Mouse (Mus musculus) liver, embryonic 11.5 days (tissue): ENCODE data around the gene Adcy7. TPM values are rescaled to one million over a fixed set of nuclear protein-coding genes. Genes with fewer than 3 reads are reported as not detected.

Experiments
- ATAC-seq: fragments of 200-750 bp; cut with Nextera tagmentation; replicated peaks from 2 replicates; pipeline ENCODE4 v1.8.0; 2017; ENCODE audit warnings: moderate number of reproducible peaks, mild to moderate bottlenecking, moderate TSS enrichment, moderate library complexity; ENCODE audit not compliant: low FRiP score
- DNase-seq: peaks from one replicate; pipeline ENCODE4 v3.0.0-alpha.2; 2017; ENCODE audit warnings: low spot score
- H3K27ac ChIP-seq: fragments of 300-500 bp; sonication (generic); 2 replicates; pipeline ENCODE4 v1.5.1; 2014; ENCODE audit warnings: mild to moderate bottlenecking, low read depth, low read length, control low read depth
- H3K27me3 ChIP-seq: fragments of 300-500 bp; sonication (generic); replicated peaks from 2 replicates; pipeline ENCODE4 v1.6.1; 2014; ENCODE audit warnings: low read length, mixed read lengths; ENCODE audit not compliant: control insufficient read depth, insufficient read depth
- H3K36me3 ChIP-seq: fragments of 300-500 bp; sonication (generic); 2 replicates; pipeline ENCODE4 v1.6.1; 2014; ENCODE audit warnings: mild to moderate bottlenecking, low read length, moderate library complexity, mixed read lengths; ENCODE audit not compliant: control insufficient read depth, insufficient read depth
- H3K4me1 ChIP-seq: fragments of 300-500 bp; sonication (generic); replicated peaks from 2 replicates; pipeline ENCODE4 v1.6.1; 2014; ENCODE audit warnings: low read length, mixed read lengths; ENCODE audit not compliant: control insufficient read depth, insufficient read depth
- H3K4me2 ChIP-seq: fragments of 300-500 bp; sonication (generic); 2 replicates; pipeline ENCODE4 v1.6.1; 2014; ENCODE audit warnings: mild to moderate bottlenecking, control low read depth, moderate library complexity
- H3K4me3 ChIP-seq: fragments of 300-500 bp; sonication (generic); 2 replicates; pipeline ENCODE4 v1.5.1; 2014; ENCODE audit warnings: low read depth, low read length, control low read depth
- H3K9ac ChIP-seq: fragments of 300-500 bp; sonication (generic); 2 replicates; pipeline ENCODE4 v1.6.1; 2014; ENCODE audit warnings: low read depth, low read length, control low read depth
- H3K9me3 ChIP-seq: fragments of 300-500 bp; sonication (generic); 2 replicates; pipeline ENCODE4 v1.6.1; 2016; ENCODE audit warnings: low read length, inconsistent platforms, mixed read lengths; ENCODE audit not compliant: control insufficient read depth
- WGBS: fragments of 180-500 bp; shearing (Covaris S2); extraction: QIAGEN DNeasy Blood & Tissue Kit; methylation state at CpG from one replicate; pipeline ENCODE4 v1.1.7; 2014; 5-methylcytosine and 5-hydroxymethylcytosine counted together
- polyA plus RNA-seq: library from polyadenylated mRNA; unstranded; fragments of >200 nt; fragmentation: Nextera tagmentation; extraction: Ambion mirVana; gene quantifications from 2 replicates; pipeline ENCODE4 v1.2.1, GENCODE M21; 2014

Adcy7 gene
- polyA plus RNA-seq, 1 experiment from 2014 or later = 49.7 TPM

- no peak overlapping the region for H3K4me3 ChIP-seq
- H3K27ac ChIP-seq = no peak overlapping the region
- H3K4me2 ChIP-seq = no peak overlapping the region
- 43% methylated on average over 7 of the region's 7 CpGs for WGBS
- ATAC-seq = peak; percentile 37
- no peak for DNase-seq
- no peak overlapping the region for H3K9ac ChIP-seq
- no peaks in the 10 kb centered on the region for H3K27me3 ChIP-seq
- no peaks in the 10 kb centered on the region for H3K36me3 ChIP-seq
- peaks cover 42% of the 10 kb centered on the region for H3K4me1 ChIP-seq
- H3K9me3 ChIP-seq = no peaks in the 10 kb centered on the region
Observed at GRCm38 (mm10) chr8:88280904-88281303, 8.7 kb downstream of the Adcy7 start.

- H3K4me1 ChIP-seq = peaks cover 44% of the 10 kb centered on the region
- H3K4me3 ChIP-seq = no peak overlapping the region
- no peak for ATAC-seq
- no peak overlapping the region for H3K27ac ChIP-seq
- no peaks in the 10 kb centered on the region for H3K36me3 ChIP-seq
- H3K4me2 ChIP-seq = no peak overlapping the region
- no peaks in the 10 kb centered on the region for H3K27me3 ChIP-seq
- H3K9ac ChIP-seq = no peak overlapping the region
- WGBS = 29% methylated on average over 8 of the region's 8 CpGs
- DNase-seq = no peak
- H3K9me3 ChIP-seq = no peaks in the 10 kb centered on the region
Observed at GRCm38 (mm10) chr8:88282684-88283083, 10.5 kb downstream of the Adcy7 start.

GRCm38 (mm10) chr8:88283243-88284115 lies 11.3 kb downstream of the Adcy7 start:
- H3K4me1 ChIP-seq = peaks cover 50% of the 10 kb centered on the region
- no peak for ATAC-seq
- no peak for DNase-seq
- H3K4me2 ChIP-seq = no peak overlapping the region
- no peak overlapping the region for H3K27ac ChIP-seq
- no peaks in the 10 kb centered on the region for H3K27me3 ChIP-seq
- no peaks in the 10 kb centered on the region for H3K9me3 ChIP-seq
- no peak overlapping the region for H3K4me3 ChIP-seq
- H3K9ac ChIP-seq = no peak overlapping the region
- WGBS = 69% methylated on average over 13 of the region's 13 CpGs
- H3K36me3 ChIP-seq = no peaks in the 10 kb centered on the region

- H3K9ac ChIP-seq = no peak overlapping the region
- H3K4me2 ChIP-seq = no peak overlapping the region
- no peaks in the 10 kb centered on the region for H3K9me3 ChIP-seq
- peaks cover 50% of the 10 kb centered on the region for H3K4me1 ChIP-seq
- no peaks in the 10 kb centered on the region for H3K36me3 ChIP-seq
- no peak overlapping the region for H3K4me3 ChIP-seq
- 63% methylated on average over 7 of the region's 7 CpGs for WGBS
- H3K27ac ChIP-seq = no peak overlapping the region
- ATAC-seq (no peak), DNase-seq (no peak)
- H3K27me3 ChIP-seq = no peaks in the 10 kb centered on the region
Observed at GRCm38 (mm10) chr8:88284738-88285137, 12.5 kb downstream of the Adcy7 start.

- Histone ChIP-seq H3K9ac (no peak overlapping the region), H3K36me3 (no peaks in the 10 kb centered on the region), H3K4me1 (peaks cover 56% of the 10 kb centered on the region), H3K4me2 (0 out of 2 replicates have a peak overlapping the region, but pooled peaks have one; percentile 16), H3K9me3 (no peaks in the 10 kb centered on the region), H3K27me3 (no peaks in the 10 kb centered on the region), H3K4me3 (no peak overlapping the region), H3K27ac (peak overlapping the region; percentile 45)
- DNase-seq (no peak), ATAC-seq (peak; percentile 46)
- WGBS = 66% methylated on average over 8 of the region's 8 CpGs
Observed at GRCm38 (mm10) chr8:88285469-88286356, 13.5 kb downstream of the Adcy7 start.

- 0 out of 2 replicates have a peak overlapping the region, but pooled peaks have one; percentile 16 for H3K4me2 ChIP-seq
- DNase-seq (no peak), ATAC-seq (no peak)
- H3K4me3 ChIP-seq = no peak overlapping the region
- H3K9me3 ChIP-seq = no peaks in the 10 kb centered on the region
- no peak overlapping the region for H3K9ac ChIP-seq
- 85% methylated on average over 14 of the region's 14 CpGs for WGBS
- peaks cover 55% of the 10 kb centered on the region for H3K4me1 ChIP-seq
- no peaks in the 10 kb centered on the region for H3K36me3 ChIP-seq
- H3K27me3 ChIP-seq = no peaks in the 10 kb centered on the region
- H3K27ac ChIP-seq = peak overlapping the region; percentile 45
Observed at GRCm38 (mm10) chr8:88286421-88286960, 14.3 kb downstream of the Adcy7 start.

GRCm38 (mm10) chr8:88288622-88289242 lies 16.5 kb downstream of the Adcy7 start:
- ATAC-seq = peak; percentile 78
- Histone ChIP-seq H3K36me3 (no peaks in the 10 kb centered on the region), H3K4me3 (peak overlapping the region; percentile 36), H3K27me3 (no peaks in the 10 kb centered on the region), H3K9me3 (no peaks in the 10 kb centered on the region), H3K4me1 (peaks cover 55% of the 10 kb centered on the region), H3K4me2 (peak overlapping the region; percentile 66), H3K27ac (peak overlapping the region; percentile 91), H3K9ac (peak overlapping the region; percentile 72)
- no peak for DNase-seq
- WGBS = 32% methylated on average over 12 of the region's 12 CpGs

- Histone ChIP-seq H3K4me1 (peaks cover 62% of the 10 kb centered on the region), H3K4me3 (no peak overlapping the region), H3K36me3 (no peaks in the 10 kb centered on the region), H3K4me2 (0 out of 2 replicates have a peak overlapping the region, but pooled peaks have one; percentile 7), H3K27ac (no peak overlapping the region; the same call in 1 of the 2 replicates), H3K27me3 (no peaks in the 10 kb centered on the region), H3K9me3 (no peaks in the 10 kb centered on the region), H3K9ac (no peak overlapping the region; the same call in 1 of the 2 replicates)
- no peak for ATAC-seq
- WGBS = 42% methylated on average over 1 of the region's 1 CpGs
- DNase-seq = no peak
Observed at GRCm38 (mm10) chr8:88289901-88290300, 17.7 kb downstream of the Adcy7 start.
